Mouse (Mus musculus) midbrain, embryonic 12.5 days (tissue): ENCODE data around the gene Npc1l1. TPM values are rescaled to one million over a fixed set of nuclear protein-coding genes. Genes with fewer than 3 reads are reported as not detected.

Experiments
- ATAC-seq: fragments of 200-750 bp; cut with Nextera tagmentation; 2 replicates; pipeline ENCODE4 v1.8.0; 2017; ENCODE audit warnings: low read depth, moderate TSS enrichment, moderate library complexity; ENCODE audit not compliant: low FRiP score
- H3K27ac ChIP-seq: fragments of 300-500 bp; sonication (generic); replicated peaks from 2 replicates; pipeline ENCODE4 v1.5.1; 2016; ENCODE audit warnings: mild to moderate bottlenecking
- H3K27me3 ChIP-seq: fragments of 300-500 bp; sonication (generic); 2 replicates; pipeline ENCODE4 v1.6.1; 2016; ENCODE audit warnings: mild to moderate bottlenecking
- H3K36me3 ChIP-seq: fragments of 300-500 bp; sonication (generic); 2 replicates; pipeline ENCODE4 v1.6.1; 2016
- H3K4me1 ChIP-seq: fragments of 300-500 bp; sonication (generic); 2 replicates; pipeline ENCODE4 v1.6.1; 2016
- H3K4me2 ChIP-seq: fragments of 300-500 bp; sonication (generic); replicated peaks from 2 replicates; pipeline ENCODE4 v1.6.1; 2016; ENCODE audit warnings: mild to moderate bottlenecking, moderate library complexity
- H3K4me3 ChIP-seq: fragments of 300-500 bp; sonication (generic); 2 replicates; pipeline ENCODE4 v1.5.1; 2016; ENCODE audit warnings: mild to moderate bottlenecking
- H3K9ac ChIP-seq: fragments of 300-500 bp; sonication (generic); replicated peaks from 2 replicates; pipeline ENCODE4 v1.6.1; 2016; ENCODE audit warnings: mild to moderate bottlenecking, moderate library complexity
- H3K9me3 ChIP-seq: fragments of 300-500 bp; sonication (generic); 2 replicates; pipeline ENCODE4 v1.6.1; 2016; ENCODE audit warnings: mild to moderate bottlenecking
- WGBS: fragments of 180-500 bp; shearing (Covaris S2); methylation state at CpG from one replicate; pipeline ENCODE4 v1.1.7; 2016; 5-methylcytosine and 5-hydroxymethylcytosine counted together
- polyA plus RNA-seq: library from polyadenylated mRNA; unstranded; fragments of >200 nt; fragmentation: Nextera tagmentation; extraction: Ambion mirVana; gene quantifications from 2 replicates; pipeline ENCODE4 v1.2.1, GENCODE M21; 2016

Npc1l1 gene
- polyA plus RNA-seq, 1 experiment from 2014 or later: not detected

DNA sequence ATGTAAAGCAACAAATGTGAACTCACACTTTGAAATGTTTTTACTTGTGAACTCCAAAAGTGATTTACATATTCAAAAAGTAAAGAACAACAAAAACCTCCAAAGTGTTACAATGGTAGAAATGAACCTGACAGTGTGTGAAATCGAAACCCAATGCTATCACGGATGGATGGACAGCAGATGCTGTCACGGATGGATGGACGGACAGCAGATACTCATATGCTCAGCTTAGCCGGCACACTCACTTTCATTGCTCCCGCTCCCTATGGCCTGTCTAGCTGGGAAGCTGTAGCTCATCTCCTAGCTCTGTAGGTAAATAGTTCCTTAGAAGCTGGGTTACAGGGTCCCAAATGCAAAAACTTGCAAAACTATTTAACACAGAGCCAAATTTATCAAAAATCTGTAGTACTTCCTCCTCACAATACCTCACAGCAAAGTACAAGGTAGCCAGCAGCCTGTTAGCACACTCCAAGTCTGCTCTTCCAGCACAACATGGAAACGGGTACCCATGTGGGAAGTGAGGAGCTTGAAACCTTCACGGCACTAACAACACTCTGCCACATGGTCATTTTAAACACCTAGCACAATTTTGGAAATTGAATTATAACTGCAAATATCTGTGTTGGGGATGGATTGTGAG, 52.0 kb downstream of the Npc1l1 start:
- H3K36me3 ChIP-seq: no peaks in the 10 kb centered on the region
- 39% methylated on average over 8 of the region's 8 CpGs for WGBS
- H3K4me2 ChIP-seq: no peak overlapping the region
- H3K27me3 ChIP-seq: no peaks in the 10 kb centered on the region
- no peaks in the 10 kb centered on the region for H3K9me3 ChIP-seq
- peaks cover 24% of the 10 kb centered on the region for H3K4me1 ChIP-seq
- H3K27ac ChIP-seq: no peak overlapping the region
- H3K9ac ChIP-seq: no peak overlapping the region
- no peak for ATAC-seq
- no peak overlapping the region for H3K4me3 ChIP-seq

GRCm38 (mm10) chr11:6175506-6175905, 54.4 kb downstream of the Npc1l1 start:
- H3K4me3 ChIP-seq: no peak overlapping the region
- no peak overlapping the region for H3K27ac ChIP-seq
- WGBS: 75% methylated on average over 1 of the region's 1 CpGs
- no peaks in the 10 kb centered on the region for H3K9me3 ChIP-seq
- peaks cover 17% of the 10 kb centered on the region for H3K4me1 ChIP-seq
- H3K4me2 ChIP-seq: no peak overlapping the region
- no peak overlapping the region for H3K9ac ChIP-seq
- no peaks in the 10 kb centered on the region for H3K27me3 ChIP-seq
- no peaks in the 10 kb centered on the region for H3K36me3 ChIP-seq
- ATAC-seq: no peak

- no peak overlapping the region for H3K9ac ChIP-seq
- no peak overlapping the region for H3K4me2 ChIP-seq
- H3K4me1 ChIP-seq: peaks cover 17% of the 10 kb centered on the region
- ATAC-seq: no peak
- H3K36me3 ChIP-seq: no peaks in the 10 kb centered on the region
- no peak overlapping the region for H3K27ac ChIP-seq
- no peaks in the 10 kb centered on the region for H3K27me3 ChIP-seq
- no peaks in the 10 kb centered on the region for H3K9me3 ChIP-seq
- WGBS: 79% methylated on average over 7 of the region's 7 CpGs
- no peak overlapping the region for H3K4me3 ChIP-seq
Measured at GRCm38 (mm10) chr11:6174719-6175118, 55.2 kb downstream of the Npc1l1 start.

- no peaks in the 10 kb centered on the region for H3K9me3 ChIP-seq
- 91% methylated on average over 2 of the region's 2 CpGs for WGBS
- H3K4me3 ChIP-seq: no peak overlapping the region
- no peaks in the 10 kb centered on the region for H3K4me1 ChIP-seq
- H3K36me3 ChIP-seq: no peaks in the 10 kb centered on the region
- no peak overlapping the region for H3K4me2 ChIP-seq
- no peak overlapping the region for H3K27ac ChIP-seq
- no peaks in the 10 kb centered on the region for H3K27me3 ChIP-seq
- no peak overlapping the region for H3K9ac ChIP-seq
- no peak for ATAC-seq
Measured at GRCm38 (mm10) chr11:6169041-6169663, 60.8 kb downstream of the Npc1l1 start.

DNA sequence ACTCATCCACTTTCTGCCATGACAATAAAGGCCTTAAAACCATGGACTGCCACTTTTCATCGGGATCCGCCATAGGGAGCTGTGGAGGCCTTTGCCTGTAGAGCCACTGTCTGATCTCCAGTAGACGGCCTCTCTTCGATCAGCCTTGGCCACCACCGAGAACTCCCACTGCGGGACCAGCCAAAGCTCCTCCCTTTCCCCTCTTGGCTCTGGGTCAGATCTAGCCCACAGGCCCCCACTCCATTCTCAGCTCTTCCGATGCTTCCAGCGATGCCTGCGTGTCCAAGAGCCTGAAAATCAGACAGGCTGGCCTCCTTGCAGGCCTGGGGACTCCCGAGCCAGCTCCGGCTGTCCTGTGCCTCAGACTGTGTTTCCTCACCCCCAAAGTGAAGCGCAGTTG, 63.6 kb downstream of the Npc1l1 start:
- Histone ChIP-seq H3K9me3 (no peaks in the 10 kb centered on the region), H3K4me1 (no peaks in the 10 kb centered on the region), H3K9ac (no peak overlapping the region), H3K27ac (no peak overlapping the region), H3K27me3 (no peaks in the 10 kb centered on the region), H3K4me3 (no peak overlapping the region), H3K4me2 (no peak overlapping the region), H3K36me3 (no peaks in the 10 kb centered on the region)
- ATAC-seq: no peak
- WGBS: 92% methylated on average over 12 of the region's 12 CpGs

- Histone ChIP-seq H3K9me3 (no peaks in the 10 kb centered on the region), H3K27me3 (no peaks in the 10 kb centered on the region), H3K4me3 (no peak overlapping the region), H3K27ac (no peak overlapping the region), H3K36me3 (no peaks in the 10 kb centered on the region), H3K9ac (no peak overlapping the region), H3K4me2 (no peak overlapping the region), H3K4me1 (0 out of 2 replicates have a peak, but pooled peaks cover 6% of the 10 kb centered on the region)
- ATAC-seq: no peak
- WGBS: 95% methylated on average over 7 of the region's 7 CpGs
Measured at GRCm38 (mm10) chr11:6165391-6166081, 64.4 kb downstream of the Npc1l1 start.

DNA sequence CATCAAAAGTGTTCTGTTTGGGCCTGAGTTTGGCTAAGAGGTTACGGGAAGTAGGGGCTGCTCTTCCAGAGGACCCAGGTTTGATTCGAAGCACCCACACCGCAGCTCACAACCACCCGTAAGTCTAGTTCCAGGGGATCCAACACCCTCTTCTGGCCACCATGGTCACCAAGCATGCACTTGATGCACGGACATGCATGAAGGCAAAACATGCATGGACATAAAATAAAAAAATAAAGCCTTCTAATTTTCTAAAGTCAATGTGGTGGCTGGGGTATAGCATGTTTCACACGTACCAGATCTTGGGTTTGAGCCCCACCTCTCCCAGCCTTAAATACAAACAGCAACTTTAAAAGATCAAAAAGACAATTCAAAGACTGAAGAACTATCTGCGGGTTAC, 65.2 kb downstream of the Npc1l1 start:
- H3K27me3 ChIP-seq: no peaks in the 10 kb centered on the region
- H3K27ac ChIP-seq: no peak overlapping the region
- ATAC-seq: no peak
- no peaks in the 10 kb centered on the region for H3K36me3 ChIP-seq
- no peak overlapping the region for H3K9ac ChIP-seq
- no peak overlapping the region for H3K4me3 ChIP-seq
- H3K4me2 ChIP-seq: no peak overlapping the region
- 0 out of 2 replicates have a peak, but pooled peaks cover 6% of the 10 kb centered on the region for H3K4me1 ChIP-seq
- 96% methylated on average over 7 of the region's 7 CpGs for WGBS
- no peaks in the 10 kb centered on the region for H3K9me3 ChIP-seq

GRCm38 (mm10) chr11:6163706-6164105, 66.2 kb downstream of the Npc1l1 start:
- no peak overlapping the region for H3K4me2 ChIP-seq
- 94% methylated on average over 12 of the region's 12 CpGs for WGBS
- H3K4me1 ChIP-seq: 0 out of 2 replicates have a peak, but pooled peaks cover 6% of the 10 kb centered on the region
- H3K36me3 ChIP-seq: no peaks in the 10 kb centered on the region
- H3K27ac ChIP-seq: no peak overlapping the region
- no peaks in the 10 kb centered on the region for H3K27me3 ChIP-seq
- no peaks in the 10 kb centered on the region for H3K9me3 ChIP-seq
- H3K9ac ChIP-seq: no peak overlapping the region
- no peak overlapping the region for H3K4me3 ChIP-seq
- no peak for ATAC-seq

- H3K27me3 ChIP-seq: no peaks in the 10 kb centered on the region
- no peak overlapping the region for H3K4me2 ChIP-seq
- no peak overlapping the region for H3K4me3 ChIP-seq
- H3K9me3 ChIP-seq: no peaks in the 10 kb centered on the region
- H3K27ac ChIP-seq: no peak overlapping the region
- WGBS: 98% methylated on average over 3 of the region's 3 CpGs
- 0 out of 2 replicates have a peak, but pooled peaks cover 6% of the 10 kb centered on the region for H3K4me1 ChIP-seq
- ATAC-seq: no peak
- no peaks in the 10 kb centered on the region for H3K36me3 ChIP-seq
- no peak overlapping the region for H3K9ac ChIP-seq
Measured at GRCm38 (mm10) chr11:6163062-6163461, 66.9 kb downstream of the Npc1l1 start.

GRCm38 (mm10) chr11:6161549-6161948, 68.4 kb downstream of the Npc1l1 start:
- Histone ChIP-seq H3K36me3 (no peaks in the 10 kb centered on the region), H3K9me3 (no peaks in the 10 kb centered on the region), H3K27ac (no peak overlapping the region), H3K9ac (no peak overlapping the region), H3K27me3 (no peaks in the 10 kb centered on the region), H3K4me1 (0 out of 2 replicates have a peak, but pooled peaks cover 6% of the 10 kb centered on the region), H3K4me2 (no peak overlapping the region), H3K4me3 (no peak overlapping the region)
- no peak for ATAC-seq
